Mouse (Mus musculus) retina, adult 2 months (tissue): Measurements from ENCODE around the gene Sirt3.

Experiments
- DNase-seq: peaks from one replicate; pipeline ENCODE4 v3.0.0-alpha.2; 2012; ENCODE audit warnings: low read depth, low spot score

The Sirt3 gene

DNA sequence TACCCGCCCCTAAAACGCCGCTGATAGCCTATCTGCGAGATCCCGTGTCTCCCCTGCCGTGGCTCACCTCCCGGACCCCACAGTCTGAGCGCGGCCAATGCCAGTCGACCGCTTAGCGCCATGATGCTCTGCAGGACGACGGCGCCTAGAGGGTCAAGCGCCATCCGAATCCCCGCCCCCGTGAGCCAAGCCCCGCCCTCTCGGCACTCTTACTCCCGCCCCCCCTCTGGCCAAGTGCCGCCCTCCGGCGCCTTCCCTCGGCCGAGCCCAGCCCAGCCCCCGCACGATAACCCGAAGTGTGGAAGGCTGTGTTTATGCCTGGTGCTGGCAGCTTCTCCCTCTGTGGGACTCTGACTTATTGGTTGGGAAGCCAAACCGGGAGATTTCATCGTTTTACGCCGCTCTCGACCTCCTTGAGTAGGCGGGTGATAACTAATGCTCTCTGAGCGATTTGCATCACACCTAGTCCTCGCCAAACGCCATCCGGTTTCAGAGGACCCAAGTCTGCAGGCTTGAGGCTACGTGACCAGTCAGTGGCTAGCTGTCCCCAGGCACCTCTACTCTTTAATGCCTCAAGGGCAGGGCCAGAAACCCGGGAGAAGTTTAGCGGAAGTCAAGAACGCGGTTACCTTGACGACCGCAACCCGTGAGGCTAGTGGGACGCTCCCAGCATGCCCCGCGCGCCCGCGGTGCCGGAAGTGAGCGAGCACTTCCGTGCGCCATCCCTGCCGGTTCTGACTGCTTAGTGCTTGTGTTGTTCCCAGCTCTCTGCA is at the start of gene Sirt3, which contains the start of gene Psmd13:
Gene Sirt3 (minus strand): TSS at position 614 of the 773 bp plus-strand sequence.
Gene Psmd13 (plus strand): TSS at position 273 of the 773 bp plus-strand sequence.
- DNase-seq: peak; percentile 83

DNA sequence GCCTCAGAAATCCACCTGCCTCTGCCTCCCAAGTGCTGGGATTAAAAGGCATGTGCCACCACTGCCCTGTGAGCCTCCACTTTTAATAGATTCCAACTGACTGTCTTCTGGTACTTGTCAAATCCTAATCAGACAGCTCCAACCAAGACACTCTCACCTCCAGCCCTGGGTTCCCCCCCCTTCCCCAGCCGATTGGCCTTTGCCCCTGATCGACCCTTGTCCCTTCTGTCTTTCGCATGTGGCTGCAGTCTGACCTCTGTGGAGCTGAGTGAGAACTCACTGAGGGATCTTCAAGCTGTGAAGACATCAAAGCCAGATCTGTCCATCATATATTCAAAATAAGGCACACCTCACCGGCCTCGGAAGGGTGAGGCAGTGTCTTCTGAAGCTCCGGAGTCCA is 45.1 kb upstream of the Sirt3 start:
- DNase-seq: no peak

DNA sequence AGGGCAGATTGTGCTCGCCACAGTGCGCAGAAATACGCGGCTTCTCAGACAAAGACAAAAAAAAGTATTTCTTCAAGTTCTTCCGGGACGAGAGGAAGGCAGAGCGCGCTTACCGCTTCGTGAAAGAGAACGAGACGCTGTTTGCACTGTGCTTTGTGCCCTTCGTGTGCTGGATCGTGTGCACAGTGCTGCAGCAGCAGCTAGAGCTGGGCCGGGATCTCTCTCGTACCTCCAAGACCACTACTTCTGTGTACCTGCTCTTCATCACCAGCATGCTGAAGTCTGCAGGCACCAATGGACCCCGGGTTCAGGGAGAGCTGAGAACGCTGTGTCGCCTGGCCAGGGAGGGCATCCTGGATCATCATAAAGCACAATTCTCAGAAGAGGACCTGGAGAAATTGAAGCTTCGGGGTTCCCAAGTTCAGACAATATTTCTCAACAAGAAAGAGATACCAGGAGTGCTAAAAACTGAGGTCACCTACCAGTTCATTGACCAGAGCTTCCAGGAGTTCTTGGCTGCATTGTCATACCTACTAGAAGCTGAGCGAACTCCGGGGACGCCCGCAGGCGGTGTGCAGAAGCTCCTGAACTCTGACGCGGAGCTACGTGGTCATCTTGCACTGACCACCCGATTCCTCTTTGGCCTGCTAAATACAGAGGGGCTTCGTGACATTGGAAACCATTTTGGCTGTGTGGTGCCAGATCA is 41.1 kb upstream of the Sirt3 start:
- no peak for DNase-seq

DNA sequence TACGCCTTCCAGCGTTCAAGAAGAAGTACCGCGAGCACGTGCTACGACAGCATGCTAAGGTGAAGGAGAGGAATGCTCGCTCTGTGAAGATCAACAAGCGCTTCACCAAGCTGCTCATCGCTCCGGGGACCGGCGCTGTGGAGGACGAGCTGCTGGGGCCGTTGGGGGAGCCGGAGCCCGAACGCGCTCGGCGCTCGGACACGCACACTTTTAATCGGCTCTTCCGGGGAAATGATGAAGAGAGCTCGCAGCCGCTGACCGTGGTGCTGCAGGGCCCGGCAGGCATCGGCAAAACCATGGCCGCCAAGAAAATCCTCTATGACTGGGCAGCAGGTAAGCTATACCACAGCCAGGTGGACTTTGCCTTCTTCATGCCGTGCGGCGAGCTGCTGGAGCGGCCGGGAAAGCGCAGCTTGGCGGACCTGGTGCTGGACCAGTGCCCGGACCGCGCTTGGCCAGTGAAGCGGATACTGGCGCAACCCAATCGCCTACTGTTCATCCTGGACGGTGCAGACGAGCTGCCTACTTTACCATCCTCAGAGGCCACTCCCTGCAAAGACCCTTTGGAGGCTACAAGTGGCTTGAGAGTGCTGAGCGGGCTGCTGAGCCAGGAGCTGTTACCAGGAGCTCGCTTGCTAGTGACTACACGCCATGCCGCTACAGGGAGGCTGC is 40.4 kb upstream of the Sirt3 start:
- DNase-seq: no peak

DNA sequence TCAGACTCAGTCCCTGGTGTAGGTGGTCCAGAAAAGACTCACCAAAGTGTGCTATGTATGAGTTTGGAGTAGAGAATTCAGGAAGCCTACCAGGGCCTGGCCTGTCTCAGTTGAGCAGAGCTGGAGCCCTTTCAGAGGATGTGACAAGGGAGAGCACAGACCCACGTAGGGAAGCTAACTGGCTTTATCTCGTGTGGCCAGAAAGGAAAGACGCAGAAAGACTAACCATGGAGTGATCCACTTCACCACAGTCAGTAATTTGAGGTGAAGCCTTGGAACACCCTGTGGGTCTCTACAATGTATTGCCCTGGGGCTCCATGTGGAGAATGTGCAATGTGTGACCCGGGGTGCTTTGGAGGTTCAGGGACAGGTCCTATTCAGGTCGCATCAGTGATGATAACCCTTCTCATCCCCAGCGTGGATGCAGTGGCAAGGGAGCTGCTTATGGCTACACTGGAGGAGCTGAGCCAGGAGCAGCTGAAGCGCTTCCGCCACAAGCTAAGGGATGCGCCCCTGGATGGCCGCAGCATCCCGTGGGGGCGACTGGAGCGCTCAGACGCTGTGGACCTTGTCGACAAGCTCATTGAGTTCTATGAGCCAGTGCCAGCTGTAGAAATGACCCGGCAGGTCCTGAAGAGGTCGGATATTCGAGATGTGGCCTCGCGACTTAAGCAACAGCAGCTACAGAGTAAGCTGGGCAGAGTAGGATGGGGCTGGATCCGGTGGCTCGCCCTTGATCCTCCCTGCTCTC is 39.3 kb upstream of the Sirt3 start:
- DNase-seq: no peak

DNA sequence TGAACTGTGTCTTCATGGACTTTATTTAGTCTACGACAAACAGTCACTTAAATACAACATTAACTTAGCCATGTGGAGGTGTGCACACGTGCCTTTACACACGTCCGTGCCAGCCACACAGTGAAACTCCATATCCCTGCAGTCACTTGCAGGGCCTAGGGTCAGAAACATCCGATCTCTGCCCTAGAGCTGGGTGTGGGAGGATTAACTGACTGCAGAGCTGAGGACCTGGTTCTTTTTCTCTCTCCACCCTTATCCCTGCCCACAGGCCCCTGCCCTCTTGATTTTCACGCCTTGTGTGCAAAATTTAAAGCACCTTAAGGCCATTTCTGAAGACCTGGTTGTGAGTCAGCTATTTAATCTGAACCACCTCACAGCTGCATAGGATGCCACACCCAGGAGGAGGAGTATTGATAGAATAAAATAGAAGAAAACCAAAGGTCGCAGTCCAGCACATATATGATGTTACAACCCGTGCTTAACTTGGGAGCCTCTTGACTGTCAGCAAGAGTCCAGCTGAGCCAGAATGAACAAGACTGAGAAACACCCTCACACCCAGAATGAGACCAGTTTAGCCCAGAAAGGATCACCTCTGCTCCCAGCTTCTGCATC is 38.4 kb upstream of the Sirt3 start, which contains the start of gene Nlrp6:
Gene Nlrp6 (plus strand): TSS at position 485 of the 612 bp plus-strand sequence.
- no peak for DNase-seq

DNA sequence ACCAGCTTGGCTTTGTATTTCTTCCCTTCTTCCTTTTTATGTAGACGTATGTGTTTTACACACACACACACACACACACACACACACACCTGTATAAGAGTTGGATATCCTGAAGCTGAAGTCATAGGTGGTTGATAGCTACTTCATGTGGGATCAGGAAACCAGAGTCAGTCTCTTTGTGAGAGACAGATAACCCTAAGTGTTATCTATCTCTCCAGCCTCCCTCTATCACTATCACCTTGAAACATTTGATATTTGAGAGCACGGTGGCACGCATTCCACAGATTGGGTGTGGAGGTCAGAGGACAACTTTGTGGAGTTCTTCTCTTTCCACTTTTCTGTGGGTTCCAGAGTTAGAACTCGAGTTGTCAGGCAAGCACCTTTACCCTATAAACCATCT is 37.8 kb upstream of the Sirt3 start:
- DNase-seq: no peak

DNA sequence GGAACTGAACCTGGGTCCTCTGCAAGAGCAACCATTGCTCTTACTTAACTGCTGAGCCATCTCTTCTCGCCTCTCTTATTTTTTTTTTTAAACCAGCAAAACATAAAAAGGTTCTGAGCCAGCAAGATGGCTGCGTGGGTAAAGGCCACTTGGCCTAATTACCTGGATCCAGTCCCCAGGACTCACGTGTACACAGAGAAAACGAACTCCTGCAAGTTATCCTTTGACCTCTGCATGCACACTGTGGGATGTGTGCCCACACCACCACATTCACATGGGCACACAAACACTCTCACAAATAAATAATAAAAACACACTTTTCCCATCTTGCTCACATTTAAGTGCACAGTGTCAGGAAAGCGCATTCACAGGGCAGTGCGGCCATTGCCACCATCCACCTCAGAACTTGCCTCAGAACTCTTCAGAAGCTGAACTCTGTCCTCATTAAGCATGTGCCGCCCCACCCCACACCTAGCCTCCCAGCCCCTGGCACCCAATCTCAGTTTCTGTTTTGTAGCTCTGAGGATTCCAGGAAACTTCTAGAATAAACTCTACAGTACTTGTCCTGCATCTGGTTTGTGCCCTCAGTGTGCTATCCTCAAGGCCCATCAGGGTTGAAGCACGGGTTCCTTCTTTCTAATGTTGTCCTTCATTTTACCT is 32.1 kb upstream of the Sirt3 start:
- DNase-seq: no peak

DNA sequence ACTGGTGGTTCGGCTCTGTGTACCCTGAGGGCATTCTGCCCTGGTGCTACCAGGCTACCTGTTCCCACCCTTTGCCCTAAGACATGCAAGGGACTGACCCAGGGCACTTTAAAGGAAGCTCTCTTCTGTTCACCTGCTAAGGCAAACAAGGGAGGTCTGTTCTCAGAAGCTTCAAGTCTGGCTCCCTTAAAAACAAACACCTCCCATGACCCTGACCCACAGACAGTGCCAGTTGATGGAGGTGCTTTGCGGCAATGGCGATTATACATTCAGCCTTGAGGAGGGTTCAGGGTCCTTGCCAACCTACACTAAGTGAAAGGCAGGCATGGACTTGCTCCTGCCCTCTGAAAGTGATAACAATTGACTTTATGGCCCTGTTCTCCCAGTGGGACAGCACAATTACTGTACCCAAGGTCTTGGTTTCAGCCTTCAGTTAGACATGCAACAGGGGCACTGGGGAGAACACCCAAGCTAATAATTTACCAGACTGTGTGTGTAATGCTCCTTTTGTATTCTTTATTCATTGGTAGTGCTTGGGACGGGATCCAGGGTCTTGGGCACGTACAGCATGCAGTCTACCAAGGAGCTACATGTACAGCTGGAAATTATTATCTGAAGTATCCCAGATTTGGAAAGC is 30.9 kb upstream of the Sirt3 start:
- DNase-seq: no peak

DNA sequence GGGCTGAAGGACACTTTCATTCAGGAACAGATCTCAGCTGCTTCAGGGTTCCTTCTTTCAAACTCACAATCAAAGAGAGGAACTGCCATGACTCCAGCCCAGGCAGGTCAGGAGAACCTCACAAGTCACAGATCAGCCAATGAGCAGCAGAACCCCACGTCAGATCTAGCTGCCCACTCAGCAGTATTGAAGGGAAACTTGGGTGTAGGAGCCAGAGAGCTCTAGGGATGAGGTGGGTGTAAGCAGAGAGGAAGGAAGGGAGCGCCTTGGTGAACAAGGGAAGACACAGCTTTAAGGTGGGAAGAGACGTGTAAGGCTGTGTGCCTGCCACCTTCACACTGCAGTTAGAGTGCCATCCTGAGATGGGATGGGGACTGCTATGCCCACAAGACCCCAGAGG is 30.2 kb upstream of the Sirt3 start:
- DNase-seq: no peak

DNA sequence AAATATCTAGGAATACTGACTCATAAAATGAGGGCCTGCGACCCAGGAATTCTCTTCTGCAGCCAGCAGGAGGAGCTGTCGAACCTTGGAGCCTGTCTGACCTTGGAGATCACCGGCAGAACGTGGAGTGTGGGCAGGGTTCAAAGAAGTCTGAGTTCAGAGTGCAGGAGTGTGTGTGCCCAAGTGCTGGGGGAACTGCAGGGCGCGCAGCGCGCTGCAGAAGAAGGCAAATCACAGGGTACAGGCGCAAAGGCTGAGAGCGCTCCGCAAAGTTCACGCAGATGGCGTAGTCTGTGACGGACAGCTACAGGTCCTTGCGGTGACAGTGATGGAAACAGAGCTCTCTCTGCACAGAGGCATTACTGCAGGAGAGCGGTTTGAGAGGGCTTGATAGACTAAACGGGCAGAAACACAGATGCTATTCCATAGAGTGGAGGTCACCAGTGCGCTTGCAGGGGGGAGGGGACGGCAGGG is 26.6 kb upstream of the Sirt3 start:
- DNase-seq: peak; percentile 32

DNA sequence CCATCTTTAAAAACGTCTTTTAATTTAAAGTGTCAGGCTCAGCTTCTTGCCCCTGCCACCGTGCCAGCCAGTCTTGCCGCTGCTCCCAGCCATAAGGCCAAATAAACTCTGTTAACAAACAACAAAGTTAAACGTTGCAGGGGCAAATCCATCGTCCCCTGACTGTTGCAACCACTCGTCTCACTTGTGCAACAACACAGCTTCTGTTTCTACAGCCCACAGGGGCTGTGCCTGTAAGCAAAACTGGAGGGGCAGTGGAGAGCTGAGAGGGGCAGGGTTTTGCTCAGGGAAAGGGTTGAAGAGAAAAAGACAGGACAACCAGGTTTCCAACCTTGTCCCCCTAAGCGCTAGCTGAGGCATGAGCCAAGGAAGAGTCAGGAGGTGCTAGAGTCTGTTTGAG is 26.1 kb upstream of the Sirt3 start:
- DNase-seq: no peak

DNA sequence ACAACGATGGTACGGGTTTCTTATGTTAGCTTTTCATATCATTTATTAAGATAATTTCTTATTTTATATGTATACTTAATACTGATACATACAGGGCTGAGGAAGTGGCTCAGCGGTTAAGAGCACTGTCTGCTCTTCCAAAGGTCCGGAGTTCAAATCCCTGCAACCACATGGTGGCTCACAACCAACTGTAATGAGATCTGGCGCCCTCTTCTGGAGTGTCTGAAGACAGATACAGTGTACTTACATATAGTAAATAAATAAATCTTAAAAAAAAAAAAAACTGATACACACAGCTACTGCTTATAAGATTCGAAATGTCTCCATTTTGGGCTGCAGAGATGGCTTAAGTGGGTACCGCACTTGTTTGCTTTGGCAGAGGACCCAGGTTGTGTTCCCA is 25.6 kb upstream of the Sirt3 start:
- DNase-seq: no peak

DNA sequence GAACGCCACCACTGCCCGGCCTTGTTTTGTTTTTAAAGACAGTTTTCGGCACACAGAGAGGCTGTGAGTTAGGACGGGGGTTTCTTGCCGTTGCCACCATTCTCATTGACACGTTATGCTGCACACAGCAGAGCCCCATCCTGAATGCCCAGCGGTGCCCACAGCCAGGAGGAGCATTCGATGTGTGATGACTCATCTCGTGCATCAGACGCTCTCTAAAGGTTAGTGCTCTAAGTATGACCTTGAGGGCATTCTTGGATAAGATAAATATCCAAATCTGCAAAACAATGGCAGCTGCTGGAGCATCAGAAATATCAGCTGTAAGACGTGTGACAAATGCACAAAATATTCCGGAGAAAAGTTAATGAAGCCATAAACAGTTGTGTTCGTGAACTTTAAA is 25.0 kb upstream of the Sirt3 start:
- DNase-seq: no peak

DNA sequence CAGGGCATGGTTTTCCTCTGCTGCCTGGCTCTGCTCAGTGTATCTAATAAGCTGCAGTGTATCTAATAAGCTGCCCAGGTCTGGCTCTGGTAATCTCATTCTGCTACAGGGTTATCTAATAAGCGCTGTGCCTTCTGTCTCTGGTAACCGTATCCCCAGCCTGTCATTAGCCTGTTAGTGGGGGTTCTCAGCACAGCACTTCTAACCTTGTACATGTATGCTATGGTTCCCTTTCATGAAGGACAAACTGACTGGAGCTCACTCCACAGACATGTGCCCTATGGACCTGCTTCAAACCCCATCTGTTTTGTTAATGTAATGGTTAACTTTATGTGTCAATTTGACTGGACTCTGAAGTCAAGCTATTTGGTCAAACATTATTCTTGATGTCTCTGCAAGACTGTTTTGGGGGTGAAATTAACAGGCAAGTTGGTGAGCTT is 23.6 kb upstream of the Sirt3 start:
- DNase-seq: no peak

DNA sequence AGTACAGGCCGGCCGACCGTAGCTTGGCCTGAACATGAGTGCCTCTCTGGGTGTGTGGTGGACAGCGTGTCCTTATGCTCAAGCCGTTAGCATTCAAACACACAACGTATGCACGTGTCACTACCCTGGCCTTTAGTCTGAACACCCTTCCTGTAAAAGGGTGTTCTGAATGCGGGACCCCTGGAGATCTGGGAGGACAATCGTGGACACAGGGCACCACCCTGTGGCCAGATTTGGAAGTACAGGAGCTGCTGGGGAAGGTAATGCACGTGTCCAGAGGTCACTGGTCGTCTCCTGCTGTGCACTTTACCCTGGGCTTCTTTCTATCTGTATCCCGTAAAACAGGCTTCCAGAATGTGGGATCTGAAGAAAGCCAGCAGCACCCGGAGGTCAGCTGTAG is 21.1 kb upstream of the Sirt3 start:
- peak; percentile 40 for DNase-seq

DNA sequence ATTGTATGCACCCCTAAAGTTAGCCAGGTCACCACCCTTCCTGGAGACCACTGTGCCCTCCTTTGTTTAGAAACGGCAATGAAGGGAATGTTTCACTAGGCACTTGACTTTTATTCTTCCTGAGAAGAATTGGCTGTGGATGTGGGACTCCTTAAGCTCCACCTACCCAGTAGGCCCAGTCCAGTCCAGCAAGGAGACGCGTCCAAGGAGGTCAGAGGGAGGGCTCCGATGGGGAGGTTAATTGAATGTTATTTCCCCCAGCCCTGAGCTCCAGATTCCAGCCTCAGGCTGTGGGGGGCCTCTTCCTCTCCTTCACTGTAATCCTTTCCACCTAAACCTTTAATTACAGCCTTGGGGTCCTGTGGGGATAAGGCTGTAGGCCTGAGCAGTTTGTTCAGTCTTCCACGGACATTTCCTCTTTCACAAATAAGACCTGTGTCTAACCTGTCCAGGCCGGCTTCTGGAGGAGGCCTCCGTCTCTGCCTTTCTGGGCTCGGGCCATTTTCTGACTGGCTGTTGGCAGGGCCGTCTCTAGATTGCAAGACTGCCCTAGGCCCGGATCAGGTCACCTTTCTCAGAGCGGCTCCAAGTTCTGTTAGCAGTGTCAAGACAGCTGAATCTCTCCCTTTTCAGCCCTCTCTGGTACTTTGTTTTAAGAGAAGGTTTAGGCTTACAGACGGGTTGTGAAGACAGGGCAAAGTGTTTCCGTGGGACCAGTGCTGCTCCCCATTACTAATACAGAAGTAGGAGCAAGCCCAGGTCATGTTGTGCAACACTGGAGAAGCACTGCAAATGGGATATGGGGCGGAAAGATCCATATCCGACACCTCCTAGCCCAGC is 20.1 kb upstream of the Sirt3 start:
- DNase-seq: no peak

DNA sequence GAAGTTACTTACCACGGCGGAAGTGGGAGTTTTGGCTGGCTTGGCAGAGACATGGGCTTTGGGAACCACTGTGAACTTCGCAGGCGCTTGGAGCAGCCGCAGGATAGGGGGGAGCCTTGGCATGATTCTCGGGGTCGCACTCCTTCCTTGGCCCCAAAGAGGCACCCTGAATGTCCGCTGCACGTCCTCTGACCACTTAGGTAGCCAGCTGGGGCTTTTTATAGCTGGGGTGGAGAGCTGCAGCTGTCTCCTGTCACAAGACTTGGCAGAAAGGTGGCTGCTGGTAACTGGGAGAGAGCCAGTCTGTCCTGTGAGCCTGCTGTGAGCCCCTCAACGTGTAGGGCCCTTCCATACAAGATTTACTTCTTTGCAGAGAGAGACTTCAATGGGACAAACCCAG is 18.1 kb upstream of the Sirt3 start, which contains the start of gene Cox8b:
Gene Cox8b (minus strand): TSS at position 227 of the 400 bp plus-strand sequence.
- no peak for DNase-seq

DNA sequence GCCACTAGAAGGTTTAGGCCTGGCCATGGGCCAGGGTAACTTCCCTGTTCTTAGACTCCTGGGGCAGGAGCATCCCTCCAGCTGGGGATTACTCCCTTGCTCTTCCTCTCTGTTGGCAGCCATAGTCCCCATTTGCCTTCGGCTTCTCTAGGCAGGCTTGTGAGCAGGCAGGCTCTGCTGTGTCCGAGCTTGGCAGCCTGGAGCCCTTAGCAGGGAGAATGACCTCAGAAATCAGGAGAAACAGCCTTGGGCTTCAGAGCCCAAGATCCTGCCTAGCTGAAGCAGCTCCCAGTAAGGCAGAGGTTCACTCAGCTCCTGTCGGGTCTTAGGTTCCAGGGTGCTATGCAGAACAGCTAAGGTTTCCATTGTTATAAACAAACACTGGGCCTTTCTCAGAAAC is 17.0 kb upstream of the Sirt3 start:
- DNase-seq: no peak
